Mouse (Mus musculus): ENCODE data around the gene Defb29.

Gene Defb29

GRCm38 (mm10) chr2:152539944-152540710, at the start of gene Defb29:
Defb29 (minus strand) TSS chr2:152540098.
- DNase-seq (ENCODE audit: low read depth in 2 of 2, low spot score in 2 of 2), result no peak

- DNase-seq (ENCODE audit: low read depth in 2 of 2, low spot score in 2 of 2), result no peak
Observed at GRCm38 (mm10) chr2:152589021-152589420, 49.1 kb upstream of the Defb29 start.

- no peak for DNase-seq (ENCODE audit: low read depth in 2 of 2, low spot score in 2 of 2)
Observed at GRCm38 (mm10) chr2:152588450-152588849, 48.6 kb upstream of the Defb29 start.

GRCm38 (mm10) chr2:152586926-152587560, 47.1 kb upstream of the Defb29 start:
- DNase-seq (ENCODE audit: low read depth in 2 of 2, low spot score in 2 of 2), result no peak

- DNase-seq (ENCODE audit: low read depth in 2 of 2, low spot score in 2 of 2), result no peak
Observed at GRCm38 (mm10) chr2:152580612-152581011, 40.7 kb upstream of the Defb29 start.

- no peak for DNase-seq (ENCODE audit: low read depth in 2 of 2, low spot score in 2 of 2)
Observed at GRCm38 (mm10) chr2:152580107-152580506, 40.2 kb upstream of the Defb29 start, which contains the start of gene Defb19. Defb19 (minus strand) TSS chr2:152580312.

- DNase-seq (ENCODE audit: low read depth in 2 of 2, low spot score in 2 of 2), result no peak
Observed at GRCm38 (mm10) chr2:152573484-152573883, 33.6 kb upstream of the Defb29 start.

DNA sequence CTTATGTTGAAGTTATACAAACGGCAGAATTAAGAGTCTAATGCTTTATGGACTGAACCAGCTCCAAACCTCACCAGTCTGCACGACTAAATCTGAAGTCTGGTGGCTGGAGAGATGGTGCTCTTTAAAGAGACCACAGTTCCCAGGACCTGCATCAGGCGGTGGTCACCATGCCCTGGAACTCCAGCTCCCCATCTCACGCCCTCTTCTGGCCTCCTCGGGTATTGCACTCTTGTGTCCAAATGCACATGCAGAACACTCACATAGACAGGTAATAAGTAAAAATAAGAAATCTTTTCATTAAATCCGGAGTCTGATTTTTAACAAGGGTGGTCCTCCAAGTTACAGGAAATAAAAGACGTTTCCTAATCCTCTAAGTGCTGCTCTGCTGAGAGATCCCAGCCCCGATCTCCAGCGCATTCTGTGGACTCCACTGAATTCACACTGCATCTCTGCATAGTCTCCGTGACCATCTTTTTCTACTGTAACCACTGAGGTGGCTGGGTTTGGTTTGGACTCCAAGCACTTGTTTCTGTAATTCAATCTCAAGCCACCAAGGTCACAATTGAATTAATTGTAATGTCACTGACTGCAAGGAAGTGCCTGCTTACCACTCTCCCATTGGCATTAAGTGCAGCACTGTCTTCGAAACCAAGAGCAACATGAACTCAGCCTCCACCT, 32.4 kb upstream of the Defb29 start, which contains the start of gene Defb21:
Gene Defb21 (plus strand): TSS at position 631 of the 681 bp plus-strand sequence.
- DNase-seq (ENCODE audit: low read depth in 2 of 2, low spot score in 2 of 2), result no peak

- DNase-seq (ENCODE audit: low read depth in 2 of 2, low spot score in 2 of 2), result no peak
Observed at GRCm38 (mm10) chr2:152570313-152570712, 30.4 kb upstream of the Defb29 start.

DNA sequence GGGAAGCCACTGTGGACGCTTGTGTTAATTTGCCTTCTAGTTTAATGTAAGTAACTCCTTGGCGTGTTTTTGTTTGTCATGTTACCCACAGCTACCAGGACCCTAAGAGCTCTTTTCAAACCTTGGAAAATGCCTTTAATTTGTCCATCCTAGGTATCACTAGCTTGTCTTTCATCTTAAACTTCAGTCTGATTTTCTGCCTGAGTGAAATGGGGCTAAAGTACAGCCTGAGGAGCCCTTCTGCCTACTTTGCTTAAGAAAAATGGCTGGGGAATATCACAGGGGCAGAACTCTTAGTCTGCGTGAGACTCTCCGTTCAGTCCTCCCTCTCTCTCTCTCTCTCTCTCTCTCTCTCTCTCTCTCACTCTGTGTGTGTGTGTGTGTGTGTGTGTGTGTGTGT, 30.0 kb upstream of the Defb29 start:
- no peak for DNase-seq (ENCODE audit: low read depth in 2 of 2, low spot score in 2 of 2)

DNA sequence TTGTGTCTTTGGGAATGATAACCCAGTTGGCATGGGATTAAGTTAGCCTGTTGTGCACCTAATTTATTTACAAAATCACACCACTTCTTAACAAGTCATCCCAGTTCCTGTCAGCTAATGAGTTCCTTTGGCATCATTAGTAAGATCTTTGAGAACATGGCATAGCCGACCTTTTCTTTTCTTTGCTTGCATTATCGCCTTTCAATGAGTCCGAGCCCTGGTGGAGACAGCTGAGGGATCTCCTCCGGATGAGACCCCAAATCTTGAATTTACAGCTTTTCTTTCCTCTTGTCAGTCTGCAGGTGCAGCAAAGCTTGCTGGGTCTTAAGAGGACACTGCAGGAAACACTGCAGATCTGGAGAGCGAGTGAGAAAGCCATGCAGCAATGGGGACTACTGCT, 29.1 kb upstream of the Defb29 start, which contains the start of gene Gm17416:
Gene Gm17416 (plus strand): TSS at position 301 of the 400 bp plus-strand sequence.
- no peak for DNase-seq (ENCODE audit: low read depth in 2 of 2, low spot score in 2 of 2)

GRCm38 (mm10) chr2:152556655-152557054, 16.8 kb upstream of the Defb29 start:
- no peak for DNase-seq (ENCODE audit: low read depth in 2 of 2, low spot score in 2 of 2)

DNA sequence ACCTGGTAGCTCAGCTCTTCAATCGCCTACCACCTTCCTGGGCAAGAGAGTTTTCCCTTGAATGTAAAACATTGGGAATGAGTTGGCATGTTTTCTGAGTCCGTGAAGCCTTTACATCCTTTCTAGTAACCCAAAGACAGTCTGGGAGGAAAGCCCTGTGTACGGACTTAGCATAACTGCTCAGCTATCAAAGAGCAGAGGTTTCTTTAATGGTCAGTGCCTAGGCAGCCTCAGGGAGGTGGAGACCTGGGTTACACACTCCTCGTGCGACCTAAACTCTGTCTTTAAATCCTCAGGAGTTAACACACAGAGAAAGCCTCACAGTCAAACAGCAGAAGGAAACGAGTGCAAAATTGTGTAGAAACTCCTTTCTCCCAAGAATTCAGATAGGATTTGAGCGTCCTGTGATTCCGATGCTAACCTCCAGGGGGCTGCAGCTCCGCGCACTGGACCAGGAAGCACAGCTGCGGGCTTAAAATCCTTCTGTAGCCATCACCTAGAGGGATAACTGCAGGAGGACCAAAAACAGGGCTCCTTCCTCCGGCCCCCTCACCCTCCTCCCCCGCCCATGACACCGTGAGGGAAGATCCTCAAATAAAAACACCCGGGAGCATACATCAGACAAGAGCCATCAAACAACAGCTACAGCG, 14.0 kb upstream of the Defb29 start:
- DNase-seq (ENCODE audit: low read depth in 2 of 2, low spot score in 2 of 2), result no peak

- no peak for DNase-seq (ENCODE audit: low read depth in 2 of 2, low spot score in 2 of 2)
Observed at GRCm38 (mm10) chr2:152548124-152548523, 8.2 kb upstream of the Defb29 start.

DNA sequence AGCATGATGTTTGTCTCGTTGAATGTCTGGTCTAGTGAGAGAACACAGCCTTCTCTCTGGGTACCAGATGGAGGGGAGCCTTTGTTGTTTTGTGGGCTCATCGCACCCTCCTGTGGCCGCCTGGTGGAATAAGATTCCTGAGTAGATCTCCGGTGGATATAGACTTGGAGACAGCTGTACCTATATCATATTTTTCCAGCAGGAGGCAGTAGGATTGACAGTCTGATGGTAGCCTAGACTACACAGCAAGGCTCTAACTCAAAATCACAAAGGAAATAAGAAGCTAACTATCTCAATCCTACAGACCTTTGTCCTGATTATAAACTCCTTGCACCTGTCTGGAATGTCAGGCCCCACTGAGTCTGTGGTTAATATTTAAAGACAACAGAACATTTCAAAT, 4.8 kb upstream of the Defb29 start:
- no peak for DNase-seq (ENCODE audit: low read depth in 2 of 2, low spot score in 2 of 2)

- no peak for DNase-seq (ENCODE audit: low read depth in 2 of 2, low spot score in 2 of 2)
Observed at GRCm38 (mm10) chr2:152543478-152543877, 3.6 kb upstream of the Defb29 start.

DNA sequence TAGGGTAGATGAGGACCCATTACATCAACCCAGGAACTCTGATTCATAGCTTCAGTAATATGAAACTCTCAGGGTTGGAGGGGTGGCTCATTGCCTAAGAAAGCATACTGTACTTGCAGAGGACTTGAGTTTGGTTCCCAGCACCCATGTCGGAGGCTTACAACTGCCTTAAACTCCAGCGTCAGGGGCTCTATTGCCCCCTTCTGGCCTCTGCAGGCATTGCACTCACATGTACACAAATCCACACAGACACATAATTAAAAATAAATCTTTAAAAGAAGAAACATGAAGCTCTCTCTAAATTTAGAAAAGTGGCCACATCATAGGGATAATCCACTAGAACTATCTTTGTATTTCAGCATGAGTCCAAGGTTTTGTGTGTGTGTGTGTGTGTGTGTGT, 3.0 kb upstream of the Defb29 start:
- DNase-seq (ENCODE audit: low read depth in 2 of 2, low spot score in 2 of 2), result no peak

GRCm38 (mm10) chr2:152541979-152542378, 2.1 kb upstream of the Defb29 start:
- DNase-seq (ENCODE audit: low read depth in 2 of 2, low spot score in 2 of 2), result no peak

DNA sequence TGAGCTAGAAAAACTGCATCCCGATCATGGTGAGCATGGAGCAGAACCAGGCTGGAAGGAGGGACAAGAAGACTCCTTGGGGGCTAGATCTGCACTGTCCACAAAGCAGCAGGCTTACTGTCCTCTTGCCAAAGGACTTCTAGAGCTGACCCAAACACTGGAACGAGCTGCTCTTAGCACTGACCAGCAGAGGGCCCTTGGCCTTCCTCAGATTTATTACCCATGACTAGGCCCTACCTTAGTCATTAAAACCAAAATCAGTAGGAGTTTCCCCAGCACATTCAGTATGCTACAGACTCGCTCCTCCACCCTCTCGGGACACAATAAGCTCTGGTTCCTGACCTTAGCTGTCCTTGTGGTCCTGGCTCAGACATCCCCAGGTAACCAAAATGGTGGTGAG, 21.9 kb downstream of the Defb29 start, which contains the start of gene Defb28:
Gene Defb28 (plus strand): TSS at position 275 of the 400 bp plus-strand sequence.
- DNase-seq (ENCODE audit: low read depth in 2 of 2, low spot score in 2 of 2), result no peak

GRCm38 (mm10) chr2:152516084-152516483, 23.8 kb downstream of the Defb29 start:
- DNase-seq (ENCODE audit: low read depth in 2 of 2, low spot score in 2 of 2), result no peak

- no peak for DNase-seq (ENCODE audit: low read depth in 2 of 2, low spot score in 2 of 2)
Observed at GRCm38 (mm10) chr2:152511592-152511991, 28.3 kb downstream of the Defb29 start, which contains the start of gene Defb26. Defb26 (minus strand) TSS chr2:152511692.

Measured in CD8-positive naive resting alpha-beta T cell, adult 2 months (primary cell).